Mouse (Mus musculus) liver, embryonic 15.5 days (tissue): ENCODE results near the gene Cyp2c23. TPM values are rescaled to one million over a fixed set of nuclear protein-coding genes. Genes with fewer than 3 reads are reported as not detected.
A peak's percentile ranks its signal among the peaks of the same experiment; 100 is the strongest.

Experiments
- ATAC-seq: fragments of 200-750 bp; cut with Nextera tagmentation; 2 replicates; pipeline ENCODE4 v1.8.0; 2017; ENCODE audit warnings: moderate number of reproducible peaks, mild to moderate bottlenecking, moderate library complexity; ENCODE audit not compliant: insufficient read depth
- H3K27ac ChIP-seq: fragments of 300-500 bp; sonication (generic); replicated peaks from 2 replicates; pipeline ENCODE4 v1.5.1; 2015; ENCODE audit warnings: mild to moderate bottlenecking, inconsistent platforms
- H3K27me3 ChIP-seq: fragments of 300-500 bp; sonication (generic); 2 replicates; pipeline ENCODE4 v1.6.1; 2015; ENCODE audit warnings: mild to moderate bottlenecking, inconsistent platforms
- H3K36me3 ChIP-seq: fragments of 300-500 bp; sonication (generic); replicated peaks from 2 replicates; pipeline ENCODE4 v1.6.1; 2015; ENCODE audit warnings: moderate library complexity, mild to moderate bottlenecking, inconsistent platforms
- H3K4me1 ChIP-seq: fragments of 300-500 bp; sonication (generic); replicated peaks from 2 replicates; pipeline ENCODE4 v1.6.1; 2015; ENCODE audit warnings: inconsistent platforms
- H3K4me2 ChIP-seq: fragments of 300-500 bp; sonication (generic); 2 replicates; pipeline ENCODE4 v1.6.1; 2015; ENCODE audit warnings: moderate library complexity, mild to moderate bottlenecking, inconsistent platforms
- H3K4me3 ChIP-seq: fragments of 300-500 bp; sonication (generic); replicated peaks from 2 replicates; pipeline ENCODE4 v1.5.1; 2015; ENCODE audit warnings: mild to moderate bottlenecking, inconsistent platforms
- H3K9ac ChIP-seq: fragments of 300-500 bp; sonication (generic); 2 replicates; pipeline ENCODE4 v1.6.1; 2015; ENCODE audit warnings: moderate library complexity, mild to moderate bottlenecking, inconsistent platforms
- H3K9me3 ChIP-seq: fragments of 300-500 bp; sonication (generic); replicated peaks from 2 replicates; pipeline ENCODE4 v1.6.1; 2016; ENCODE audit warnings: inconsistent platforms
- WGBS: fragments of 180-500 bp; shearing (Covaris S2); methylation state at CpG from one replicate; pipeline ENCODE4 v1.1.7; 2015; ENCODE audit warnings: mixed read lengths; ENCODE audit not compliant: insufficient replicate concordance; 5-methylcytosine and 5-hydroxymethylcytosine counted together
- polyA plus RNA-seq: library from polyadenylated mRNA; unstranded; fragments of >200 nt; fragmentation: Nextera tagmentation; extraction: Ambion mirVana; gene quantifications from 2 replicates; pipeline ENCODE4 v1.2.1, GENCODE M21; 2015

Cyp2c23 gene
- polyA plus RNA-seq, 1 experiment from 2014 or later, result 26.7 TPM

DNA sequence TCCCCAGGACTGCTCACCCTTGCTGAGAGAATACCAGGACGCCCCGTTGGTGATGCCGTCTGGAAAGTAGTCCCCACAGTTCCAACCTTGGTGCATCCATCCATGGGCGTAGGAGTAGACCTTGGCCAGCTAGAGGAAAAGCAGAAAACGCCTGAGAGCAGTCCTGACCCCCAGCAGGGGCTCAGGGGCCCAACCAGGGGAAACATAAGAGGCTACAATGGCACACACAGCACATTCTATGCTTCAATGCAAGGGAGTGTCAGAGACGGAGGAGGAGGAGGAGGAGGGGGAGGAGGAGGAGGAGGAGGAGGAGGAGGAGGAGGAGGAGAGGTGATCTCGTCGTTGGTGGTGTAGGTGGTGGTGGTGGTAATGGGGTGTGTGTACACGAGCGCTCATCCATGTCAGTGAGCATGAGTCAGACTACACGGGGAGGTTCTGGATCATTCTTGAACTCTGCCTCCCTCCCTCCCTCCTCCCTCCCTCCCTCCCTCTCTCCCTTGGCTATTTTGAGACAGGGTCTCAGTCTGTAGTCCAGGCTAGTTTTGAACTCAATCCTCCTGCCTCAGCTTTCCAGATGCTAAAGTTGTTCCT lies 60.5 kb downstream of the Cyp2c23 start:
- no peak overlapping the region for H3K9ac ChIP-seq
- no peak for ATAC-seq
- H3K4me2 ChIP-seq, result no peak overlapping the region
- no peaks in the 10 kb centered on the region for H3K4me1 ChIP-seq
- 53% methylated on average over 11 of the region's 11 CpGs for WGBS
- H3K27ac ChIP-seq, result no peak overlapping the region
- no peak overlapping the region for H3K4me3 ChIP-seq
- H3K9me3 ChIP-seq, result no peaks in the 10 kb centered on the region
- peaks cover under 1% of the 10 kb centered on the region; the same call in 1 of the 2 replicates for H3K36me3 ChIP-seq
- H3K27me3 ChIP-seq, result no peaks in the 10 kb centered on the region

DNA sequence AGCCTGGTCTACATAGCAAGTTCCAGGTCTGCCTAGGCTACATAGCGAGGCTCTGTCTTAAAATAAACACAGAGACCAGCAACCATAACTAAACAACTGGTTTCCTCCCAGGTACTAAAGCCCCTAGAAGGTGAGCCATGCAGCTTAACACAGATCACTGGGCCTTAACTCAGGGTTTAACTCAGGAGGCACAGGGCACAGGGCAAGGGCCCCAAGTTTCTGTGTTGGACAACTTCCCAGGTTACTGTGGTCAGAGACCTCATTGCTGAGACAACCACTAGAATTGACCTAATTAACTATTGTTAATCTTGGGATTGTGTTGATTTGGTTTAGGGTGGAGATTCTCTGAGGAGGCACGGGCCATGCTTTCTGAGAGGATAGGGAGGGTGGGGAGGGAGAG lies 62.5 kb downstream of the Cyp2c23 start:
- no peak overlapping the region for H3K27ac ChIP-seq
- ATAC-seq, result no peak
- no peak overlapping the region for H3K4me2 ChIP-seq
- H3K4me3 ChIP-seq, result no peak overlapping the region
- H3K9me3 ChIP-seq, result no peaks in the 10 kb centered on the region
- peaks cover 12% of the 10 kb centered on the region; the same call in 1 of the 2 replicates for H3K36me3 ChIP-seq
- WGBS, result 58% methylated on average over 2 of the region's 2 CpGs
- no peak overlapping the region for H3K9ac ChIP-seq
- H3K27me3 ChIP-seq, result no peaks in the 10 kb centered on the region
- H3K4me1 ChIP-seq, result no peaks in the 10 kb centered on the region

DNA sequence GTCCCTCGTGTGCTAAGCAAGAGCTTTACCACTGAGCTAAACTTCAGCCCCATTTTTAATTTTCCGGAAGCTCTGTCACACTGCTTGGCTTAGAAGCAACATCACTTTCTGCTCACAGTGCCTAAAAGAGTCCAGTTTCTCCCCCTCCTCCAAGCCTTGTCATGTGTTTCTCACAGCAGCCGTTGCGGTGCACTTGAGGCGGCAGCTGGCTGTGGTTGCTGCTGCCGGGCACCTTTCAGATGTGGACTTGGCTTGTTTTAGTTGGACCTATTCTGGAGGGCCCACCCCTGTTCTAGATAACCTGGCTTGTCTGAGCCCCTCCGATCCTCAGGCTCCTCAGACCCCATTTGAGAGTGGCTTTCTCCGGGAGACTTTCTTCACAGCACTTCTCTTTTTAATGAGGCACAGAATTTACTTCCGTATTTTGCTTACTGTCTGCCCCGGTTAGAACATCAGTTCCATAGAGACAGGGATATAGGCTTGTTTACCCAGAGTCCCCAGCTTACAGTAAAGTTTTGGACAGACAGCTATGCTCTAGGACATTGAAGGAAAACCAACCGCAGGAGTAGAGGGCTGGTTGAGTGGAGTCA lies 63.4 kb downstream of the Cyp2c23 start:
- Histone ChIP-seq H3K27me3 (no peaks in the 10 kb centered on the region), H3K4me1 (no peaks in the 10 kb centered on the region), H3K36me3 (peaks cover 12% of the 10 kb centered on the region; the same call in 1 of the 2 replicates), H3K9me3 (no peaks in the 10 kb centered on the region), H3K27ac (no peak overlapping the region), H3K4me3 (no peak overlapping the region), H3K9ac (no peak overlapping the region), H3K4me2 (0 out of 2 replicates have a peak overlapping the region, but pooled peaks have one; percentile 25)
- ATAC-seq, result no peak
- WGBS, result 51% methylated on average over 11 of the region's 11 CpGs

GRCm38 (mm10) chr19:43962795-43963194 lies 66.2 kb downstream of the Cyp2c23 start:
- 48% methylated on average over 9 of the region's 9 CpGs for WGBS
- Histone ChIP-seq H3K4me1 (no peaks in the 10 kb centered on the region), H3K9ac (no peak overlapping the region), H3K9me3 (no peaks in the 10 kb centered on the region), H3K4me3 (no peak overlapping the region), H3K27ac (no peak overlapping the region), H3K27me3 (no peaks in the 10 kb centered on the region), H3K4me2 (no peak overlapping the region), H3K36me3 (peaks cover 14% of the 10 kb centered on the region; the same call in 1 of the 2 replicates)
- ATAC-seq, result no peak

GRCm38 (mm10) chr19:43961185-43961584 lies 67.8 kb downstream of the Cyp2c23 start:
- no peaks in the 10 kb centered on the region for H3K4me1 ChIP-seq
- H3K9me3 ChIP-seq, result no peaks in the 10 kb centered on the region
- H3K9ac ChIP-seq, result no peak overlapping the region
- no peaks in the 10 kb centered on the region for H3K27me3 ChIP-seq
- WGBS, result 54% methylated on average over 2 of the region's 2 CpGs
- H3K4me2 ChIP-seq, result no peak overlapping the region
- H3K4me3 ChIP-seq, result no peak overlapping the region
- no peak for ATAC-seq
- H3K27ac ChIP-seq, result no peak overlapping the region
- peaks cover 14% of the 10 kb centered on the region; the same call in 1 of the 2 replicates for H3K36me3 ChIP-seq

DNA sequence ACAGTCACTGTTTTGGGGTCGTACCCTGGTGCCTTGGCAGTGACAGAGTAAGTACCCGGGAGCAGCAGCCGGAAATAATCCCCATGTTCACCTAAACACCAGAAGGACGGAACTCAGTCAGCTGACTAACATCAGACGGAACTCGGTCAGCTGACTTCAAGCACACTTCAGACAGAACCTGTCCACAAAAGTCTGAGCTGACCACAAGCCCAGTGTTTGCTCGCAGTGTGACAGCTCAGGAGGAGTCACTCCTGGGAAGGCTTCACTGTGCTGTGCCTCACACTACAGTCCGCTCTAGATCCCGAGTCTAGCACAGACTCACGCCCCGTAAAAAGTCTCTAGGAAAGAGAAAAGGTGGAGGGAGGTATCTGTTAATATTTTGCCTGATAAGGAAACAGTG lies 69.0 kb downstream of the Cyp2c23 start:
- no peaks in the 10 kb centered on the region for H3K9me3 ChIP-seq
- H3K9ac ChIP-seq, result no peak overlapping the region
- H3K27me3 ChIP-seq, result no peaks in the 10 kb centered on the region
- H3K36me3 ChIP-seq, result peaks cover 14% of the 10 kb centered on the region; the same call in 1 of the 2 replicates
- no peak for ATAC-seq
- no peak overlapping the region for H3K27ac ChIP-seq
- WGBS, result 64% methylated on average over 11 of the region's 11 CpGs
- no peak overlapping the region for H3K4me3 ChIP-seq
- no peaks in the 10 kb centered on the region for H3K4me1 ChIP-seq
- H3K4me2 ChIP-seq, result no peak overlapping the region

GRCm38 (mm10) chr19:43959162-43959561 lies 69.8 kb downstream of the Cyp2c23 start:
- H3K9me3 ChIP-seq, result no peaks in the 10 kb centered on the region
- H3K9ac ChIP-seq, result no peak overlapping the region
- H3K27ac ChIP-seq, result no peak overlapping the region
- no peaks in the 10 kb centered on the region for H3K27me3 ChIP-seq
- H3K36me3 ChIP-seq, result peaks cover 14% of the 10 kb centered on the region; the same call in 1 of the 2 replicates
- 19% methylated on average over 2 of the region's 2 CpGs for WGBS
- H3K4me3 ChIP-seq, result no peak overlapping the region
- ATAC-seq, result no peak
- no peak overlapping the region for H3K4me2 ChIP-seq
- no peaks in the 10 kb centered on the region for H3K4me1 ChIP-seq

DNA sequence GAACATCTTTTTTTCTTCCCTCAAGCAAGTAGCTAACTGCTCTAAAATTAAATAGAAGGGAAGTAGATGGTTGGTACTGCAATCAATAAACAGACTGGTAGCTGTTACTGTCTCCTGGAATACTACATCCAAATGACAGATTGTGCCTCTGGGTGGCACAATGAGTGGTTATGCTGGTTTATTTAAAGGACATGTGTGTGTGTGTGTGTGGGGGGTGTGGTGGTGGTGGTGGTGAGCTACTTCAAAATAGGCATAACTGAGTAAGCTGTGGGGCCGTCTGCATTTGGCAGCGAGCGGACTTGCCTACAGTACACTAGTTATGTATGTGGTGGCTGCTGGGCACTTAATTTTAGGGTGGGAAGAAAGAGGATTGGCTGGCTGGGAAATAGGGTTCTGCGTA lies 71.1 kb downstream of the Cyp2c23 start:
- H3K4me2 ChIP-seq, result no peak overlapping the region
- WGBS, result 62% methylated on average over 4 of the region's 4 CpGs
- no peaks in the 10 kb centered on the region for H3K4me1 ChIP-seq
- no peak overlapping the region for H3K27ac ChIP-seq
- no peak overlapping the region for H3K4me3 ChIP-seq
- 0 out of 2 replicates have a peak, but pooled peaks cover 7% of the 10 kb centered on the region for H3K36me3 ChIP-seq
- no peak overlapping the region for H3K9ac ChIP-seq
- no peak for ATAC-seq
- no peaks in the 10 kb centered on the region for H3K27me3 ChIP-seq
- no peaks in the 10 kb centered on the region for H3K9me3 ChIP-seq

GRCm38 (mm10) chr19:43957402-43957801 lies 71.6 kb downstream of the Cyp2c23 start:
- WGBS, result 31% methylated on average over 4 of the region's 4 CpGs
- H3K27ac ChIP-seq, result no peak overlapping the region
- H3K4me1 ChIP-seq, result 0 out of 2 replicates have a peak, but pooled peaks cover 1% of the 10 kb centered on the region
- no peak overlapping the region for H3K9ac ChIP-seq
- no peak for ATAC-seq
- no peaks in the 10 kb centered on the region for H3K9me3 ChIP-seq
- H3K36me3 ChIP-seq, result 0 out of 2 replicates have a peak, but pooled peaks cover 3% of the 10 kb centered on the region
- H3K4me3 ChIP-seq, result no peak overlapping the region
- no peaks in the 10 kb centered on the region for H3K27me3 ChIP-seq
- no peak overlapping the region for H3K4me2 ChIP-seq

DNA sequence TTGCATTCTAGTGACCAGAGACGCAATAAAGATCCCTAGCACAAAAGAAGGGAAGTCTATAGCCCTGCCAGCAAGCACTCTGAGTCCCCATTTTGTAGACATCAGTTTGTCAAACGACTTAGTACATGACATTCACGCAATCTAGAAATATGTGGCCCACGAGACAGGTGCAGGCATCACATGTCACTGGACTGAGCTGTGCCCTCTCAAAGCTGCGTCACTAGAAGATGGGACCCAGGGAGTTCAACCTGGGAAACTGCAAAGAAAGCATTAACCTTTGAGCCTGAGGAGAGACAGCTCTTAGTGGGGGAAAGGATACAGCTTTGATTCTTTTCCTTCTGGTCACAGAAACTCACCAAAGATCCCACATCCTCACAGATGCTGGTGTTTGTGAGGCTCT lies 73.7 kb downstream of the Cyp2c23 start:
- WGBS, result 37% methylated on average over 5 of the region's 5 CpGs
- no peaks in the 10 kb centered on the region for H3K9me3 ChIP-seq
- no peak overlapping the region for H3K27ac ChIP-seq
- H3K27me3 ChIP-seq, result no peaks in the 10 kb centered on the region
- no peak overlapping the region for H3K4me2 ChIP-seq
- H3K4me1 ChIP-seq, result 0 out of 2 replicates have a peak, but pooled peaks cover 3% of the 10 kb centered on the region
- H3K9ac ChIP-seq, result no peak overlapping the region
- ATAC-seq, result no peak
- 0 out of 2 replicates have a peak, but pooled peaks cover 3% of the 10 kb centered on the region for H3K36me3 ChIP-seq
- no peak overlapping the region for H3K4me3 ChIP-seq
